Mouse (Mus musculus): ENCODE measurements around the gene Thop1. TPM values are rescaled to one million over a fixed set of nuclear protein-coding genes. Genes with fewer than 3 reads are reported as not detected.
"Not testable (repeated sequence)": the region's sequence is repeated elsewhere in the genome, so short reads cannot be mapped to it uniquely, and the experiment has no call there.

The Thop1 gene
- total and polyA plus RNA-seq, 3 experiments, result 75.7 to 126 (median 113) TPM

DNA sequence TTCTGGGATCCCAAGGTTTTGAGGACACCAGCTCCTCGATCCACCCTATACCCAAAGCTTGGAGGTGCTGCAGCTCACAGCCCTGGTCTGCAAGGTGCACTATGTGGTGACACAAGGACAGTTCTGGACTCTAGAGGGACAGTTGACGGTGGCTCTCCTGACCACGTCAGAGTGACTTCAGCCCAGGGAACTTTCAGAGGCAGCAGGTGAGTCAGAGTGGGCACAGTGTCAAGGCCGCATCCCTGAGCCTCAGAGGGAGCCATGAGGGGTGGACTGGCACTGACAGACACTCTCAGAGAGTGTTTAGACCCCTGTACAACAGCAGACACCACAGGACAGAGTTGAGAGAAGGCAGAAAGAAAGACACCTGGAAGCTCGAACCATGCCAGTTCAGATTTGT lies 17.3 kb upstream of the Thop1 start (continued):
- TF ChIP-seq MEF2A (IDR thresholded peaks at IDR 0.05; ENCODE audit: extremely low read depth, insufficient replicate concordance, low read depth, low read length, poor library complexity, severe bottlenecking) (no peak), ELF1 (IDR thresholded peaks at IDR 0.05; ENCODE audit: low read depth, low read length) (no peak)

DNA sequence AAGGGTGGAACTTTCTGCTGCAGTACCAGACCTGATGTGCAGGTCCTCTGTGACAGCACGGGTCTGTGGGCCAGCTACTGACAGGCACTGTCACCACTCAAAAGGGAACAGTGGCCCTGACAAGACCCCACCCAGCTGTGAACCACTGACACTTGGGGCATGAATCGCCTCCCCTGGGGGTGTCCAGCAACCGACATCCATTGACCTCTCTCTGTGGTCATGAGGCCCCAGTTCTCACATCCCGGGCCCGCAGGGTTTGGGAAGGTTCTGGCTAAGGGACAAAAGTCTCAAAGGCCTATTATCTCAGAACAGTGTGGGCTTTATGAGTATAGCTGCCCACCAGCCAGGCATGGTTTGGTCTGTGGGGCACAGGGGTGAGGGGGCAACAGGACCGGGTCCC lies 14.7 kb upstream of the Thop1 start:
- H3K9me3 ChIP-seq (replicated peaks; ENCODE audit: insufficient read depth, low read length), result no peaks in the 10 kb centered on the region
- no peak for TF ChIP-seq ZC3H11A (IDR thresholded peaks at IDR 0.05; ENCODE audit: low read depth, low read length)
- no peak for TF ChIP-seq MAFK (IDR thresholded peaks at IDR 0.05; ENCODE audit: borderline replicate concordance, low read depth, low read length)
- no peak for TF ChIP-seq MAZ (IDR thresholded peaks at IDR 0.05; ENCODE audit: low read depth, low read length)
- TF ChIP-seq POLR2A (IDR thresholded peaks at IDR 0.05; ENCODE audit: control insufficient read depth in 1 of 2, insufficient read depth in 1 of 2, low read depth in 1 of 2, low read length in 2 of 2, poor library complexity in 1 of 2), result no peak
- TF ChIP-seq KAT2A (conservative IDR thresholded peaks at IDR 0.05; ENCODE audit: low read depth, low read length), result no peak
- no peak for TF ChIP-seq HCFC1 (IDR thresholded peaks at IDR 0.05; ENCODE audit: low read depth, low read length)
- TF ChIP-seq CHD1 (IDR thresholded peaks at IDR 0.05; ENCODE audit: low read depth, low read length), result no peak
- no peak for TF ChIP-seq MXI1 (IDR thresholded peaks at IDR 0.05; ENCODE audit: low read depth, low read length)
- TF ChIP-seq NELFE (IDR thresholded peaks at IDR 0.05; ENCODE audit: low read depth, low read length), result no peak
- TF ChIP-seq ZKSCAN1 (IDR thresholded peaks at IDR 0.05; ENCODE audit: low read depth, low read length), result no peak
- TF ChIP-seq GATA1 (IDR thresholded peaks at IDR 0.05; ENCODE audit: low read depth, low read length), result no peak
- TF ChIP-seq CTCF (IDR thresholded peaks at IDR 0.05 in 2 of 3, conservative IDR thresholded peaks at IDR 0.05 in 1 of 3; ENCODE audit: control insufficient read depth in 1 of 3, insufficient read depth in 1 of 3, low read depth in 2 of 3, low read length in 3 of 3, poor library complexity in 1 of 3, severe bottlenecking in 1 of 3), result no peak
- TF ChIP-seq SIN3A (IDR thresholded peaks at IDR 0.05; ENCODE audit: low read length), result no peak
- no peak for TF ChIP-seq CHD2 (IDR thresholded peaks at IDR 0.05; ENCODE audit: low read length)
- TF ChIP-seq ETS1 (IDR thresholded peaks at IDR 0.05; ENCODE audit: low read depth, low read length), result no peak
- no peak for TF ChIP-seq ELF1 (IDR thresholded peaks at IDR 0.05; ENCODE audit: low read depth, low read length)
- no peak for TF ChIP-seq MEF2A (IDR thresholded peaks at IDR 0.05; ENCODE audit: extremely low read depth, insufficient replicate concordance, low read depth, low read length, poor library complexity, severe bottlenecking)
- TF ChIP-seq EP300 (IDR thresholded peaks at IDR 0.05; ENCODE audit: low read depth in 1 of 2, low read length in 2 of 2), result no peak
- no peak for TF ChIP-seq MYB (IDR thresholded peaks at IDR 0.05; ENCODE audit: low read depth, low read length)
- no peak for TF ChIP-seq ZMIZ1 (IDR thresholded peaks at IDR 0.05; ENCODE audit: low read depth, low read length)
- H3K79me2 ChIP-seq (ENCODE audit: control insufficient read depth, insufficient read depth, low read length, poor library complexity), result peaks cover 45% of the 10 kb centered on the region
- DNase-seq (ENCODE audit: low read depth, low spot score), result no peak
- H3K27ac ChIP-seq (ENCODE audit: control insufficient read depth, low read depth, low read length), result no peak overlapping the region
- H3K9ac ChIP-seq (ENCODE audit: control insufficient read depth, low read depth, low read length, poor library complexity, severe bottlenecking), result no peak overlapping the region
- H3K36me3 ChIP-seq (ENCODE audit: control insufficient read depth in 1 of 2, insufficient read depth in 2 of 2, low read length in 2 of 2), result no peaks in the 10 kb centered on the region; a peak in 2 of 4 replicates
- no peak overlapping the region for H3K4me3 ChIP-seq (ENCODE audit: control insufficient read depth in 1 of 2, insufficient read depth in 1 of 2, low read depth in 2 of 2, low read length in 2 of 2)
- peaks cover 3 to 8% of the 10 kb centered on the region in 2 experiments; a peak in 2 of 4 replicates for H3K4me1 ChIP-seq (ENCODE audit: control insufficient read depth in 1 of 2, insufficient read depth in 2 of 2, low read length in 2 of 2)
- no peaks in the 10 kb centered on the region for H3K27me3 ChIP-seq (ENCODE audit: control insufficient read depth in 1 of 2, insufficient read depth in 2 of 2, low read length in 2 of 2)

DNA sequence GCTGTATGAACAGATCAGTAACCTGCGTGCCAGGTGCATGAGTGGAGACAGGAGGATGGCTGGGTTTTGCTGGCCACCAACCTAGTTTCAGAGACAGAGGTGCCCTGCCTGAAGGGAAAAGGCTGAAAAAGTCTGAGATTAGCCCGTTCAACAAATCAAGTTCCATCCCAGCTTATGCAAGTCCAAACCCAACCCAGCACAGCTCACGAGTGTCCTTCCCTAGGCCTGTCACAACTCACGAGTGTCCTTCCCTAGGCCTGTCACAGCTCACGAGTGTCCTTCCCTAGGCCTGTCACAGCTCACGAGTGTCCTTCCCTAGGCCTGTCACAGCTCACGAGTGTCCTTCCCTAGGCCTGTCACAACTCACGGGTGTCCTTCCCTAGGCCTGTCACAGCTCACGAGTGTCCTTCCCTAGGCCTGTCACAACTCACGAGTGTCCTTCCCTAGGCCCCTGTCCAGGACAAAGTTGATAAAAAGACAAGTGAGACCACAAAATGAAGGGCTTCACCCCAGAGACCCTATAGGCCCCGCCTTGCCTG lies 14.0 kb upstream of the Thop1 start:
- H3K36me3 ChIP-seq (ENCODE audit: control insufficient read depth in 1 of 2, insufficient read depth in 2 of 2, low read length in 2 of 2); H3K4me1 ChIP-seq (ENCODE audit: control insufficient read depth in 1 of 2, insufficient read depth in 2 of 2, low read length in 2 of 2); H3K27me3 ChIP-seq (ENCODE audit: control insufficient read depth in 1 of 2, insufficient read depth in 2 of 2, low read length in 2 of 2); H3K9ac ChIP-seq (ENCODE audit: control insufficient read depth, low read depth, low read length, poor library complexity, severe bottlenecking); H3K9me3 ChIP-seq (replicated peaks; ENCODE audit: insufficient read depth, low read length); H3K27ac ChIP-seq (ENCODE audit: control insufficient read depth, low read depth, low read length); H3K4me3 ChIP-seq (ENCODE audit: control insufficient read depth in 1 of 2, insufficient read depth in 1 of 2, low read depth in 2 of 2, low read length in 2 of 2); DNase-seq (ENCODE audit: low read depth, low spot score): not testable (repeated sequence)
- peaks cover 45% of the 10 kb centered on the region for H3K79me2 ChIP-seq (ENCODE audit: control insufficient read depth, insufficient read depth, low read length, poor library complexity)
